Mouse (Mus musculus): ENCODE measurements around the gene Fyn.

DNA sequence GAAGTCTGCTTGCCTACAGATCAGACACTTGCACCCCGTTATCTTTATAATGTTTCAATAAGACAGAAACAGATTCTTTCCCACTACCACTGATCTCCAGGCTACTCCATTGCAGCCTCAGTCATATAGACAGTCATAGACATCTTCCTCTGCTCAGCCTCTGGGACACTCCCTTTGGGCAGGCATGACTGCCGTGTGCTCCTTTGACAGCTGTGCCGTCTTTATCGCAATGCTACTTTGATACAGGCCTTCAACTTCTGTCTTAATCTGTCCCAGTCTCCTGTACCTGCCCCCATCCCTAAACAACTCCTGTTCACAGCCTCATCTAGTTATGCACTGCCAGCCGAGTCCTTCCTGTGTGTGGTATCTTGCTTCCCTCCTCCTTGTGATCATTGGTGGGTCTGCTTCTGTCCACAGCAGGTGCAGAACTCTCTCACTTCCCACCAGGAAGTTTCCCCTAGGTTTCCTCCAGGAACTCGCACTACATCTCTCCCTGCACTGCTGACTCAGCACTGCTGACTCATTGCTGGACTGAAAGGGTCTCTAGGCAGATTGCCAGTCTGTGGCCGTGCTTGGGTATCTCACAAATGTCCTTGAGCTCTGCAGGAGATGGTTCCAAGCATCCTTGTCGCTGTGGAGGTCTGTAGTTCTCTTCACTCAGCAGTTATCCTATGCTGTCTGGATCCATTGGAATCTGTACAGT is 43.4 kb downstream of the Fyn start:
- TF ChIP-seq GATA1 (IDR thresholded peaks at IDR 0.05; ENCODE audit: borderline replicate concordance, low read length) (no peak), GATA2 (IDR thresholded peaks at IDR 0.05; ENCODE audit: borderline replicate concordance, low read depth, low read length) (no peak), CTCF (IDR thresholded peaks at IDR 0.05; ENCODE audit: low read depth, low read length) (no peak)
